Mouse (Mus musculus) CH12.LX (cell line): ENCODE measurements around the gene Ccnjl. TPM values are rescaled to one million over a fixed set of nuclear protein-coding genes. Genes with fewer than 3 reads are reported as not detected.

Experiments used
- DNase-seq: peaks from one replicate; pipeline ENCODE4 v3.0.0-alpha.2; 2013; ENCODE audit errors: extremely low read depth
- H3K27ac ChIP-seq: 2 replicates; pipeline ENCODE4 v1.5.1; 2012; ENCODE audit warnings: low read depth, mild to moderate bottlenecking, control low read depth, moderate library complexity; ENCODE audit not compliant: insufficient read depth
- H3K27me3 ChIP-seq: replicated peaks from 2 replicates; pipeline ENCODE3; 2012; ENCODE audit warnings: inconsistent platforms
- H3K36me3 ChIP-seq, 2 experiments: replicated peaks in 1 of 2; 2 replicates each; pipeline versions ENCODE3 to v1.6.1; 2012; ENCODE audit warnings: inconsistent platforms in 1 of 2, low read length in 1 of 2, mild to moderate bottlenecking in 1 of 2, mixed read lengths in 1 of 2, moderate library complexity in 1 of 2; ENCODE audit not compliant: control insufficient read depth in 1 of 2, insufficient read depth in 1 of 2
- H3K4me1 ChIP-seq, 2 experiments: 2 replicates each; pipeline ENCODE4 v1.6.1; 2012; ENCODE audit warnings: inconsistent platforms in 1 of 2, moderate library complexity in 1 of 2; ENCODE audit not compliant: insufficient read depth in 2 of 2, control insufficient read depth in 1 of 2
- H3K4me2 ChIP-seq: 2 replicates; pipeline ENCODE4 v1.6.1; 2012; ENCODE audit warnings: low read depth, mild to moderate bottlenecking, control low read depth; ENCODE audit not compliant: poor library complexity, insufficient read depth, severe bottlenecking
- H3K4me3 ChIP-seq, 3 experiments: fragments of 150-350 bp in 1 of 3; sonication (generic) in 1 of 3; replicated peaks in 1 of 3; 2 replicates each; pipeline versions ENCODE3 to v1.5.1; 2011 to 2012; ENCODE audit warnings: low read depth in 2 of 3, low read length in 2 of 3, mild to moderate bottlenecking in 2 of 3, moderate library complexity in 2 of 3, control low read depth in 1 of 3, improper control_type of control experiment in 1 of 3, inconsistent platforms in 1 of 3, mixed read lengths in 1 of 3; ENCODE audit not compliant: poor library complexity in 1 of 3
- H3K79me2 ChIP-seq: replicated peaks from 2 replicates; pipeline ENCODE4 v1.6.1; 2012; ENCODE audit warnings: mild to moderate bottlenecking, moderate library complexity; ENCODE audit not compliant: control insufficient read depth, poor library complexity, insufficient read depth, severe bottlenecking; ENCODE audit errors: extremely low read depth
- H3K9ac ChIP-seq: 2 replicates; pipeline ENCODE4 v1.6.1; 2012; ENCODE audit warnings: low read depth, mild to moderate bottlenecking, control low read depth, moderate library complexity; ENCODE audit not compliant: insufficient read depth
- H3K9me3 ChIP-seq: replicated peaks from 2 replicates; pipeline ENCODE3; 2012; ENCODE audit warnings: low read length, inconsistent platforms, mixed read lengths
- BHLHE40 ChIP-seq: IDR thresholded peaks from 2 replicates; pipeline ENCODE4 v1.6.1; 2011; ENCODE audit warnings: mild to moderate bottlenecking, low read depth, low read length, improper control_type of control experiment
- CHD2 ChIP-seq: IDR thresholded peaks from 2 replicates; pipeline ENCODE4 v1.6.1; 2011; ENCODE audit warnings: low read length, improper control_type of control experiment
- GABPA ChIP-seq: IDR thresholded peaks from 2 replicates; pipeline ENCODE4 v1.6.1; 2012; ENCODE audit warnings: low read depth, low read length, improper control_type of control experiment, inconsistent platforms; ENCODE audit not compliant: insufficient replicate concordance
- HCFC1 ChIP-seq: IDR thresholded peaks from 2 replicates; pipeline ENCODE4 v1.6.1; 2012; ENCODE audit warnings: low read depth, mild to moderate bottlenecking, inconsistent platforms, low read length, improper control_type of control experiment
- IRF4 ChIP-seq: IDR thresholded peaks from 2 replicates; pipeline ENCODE4 v1.6.1; 2014; ENCODE audit warnings: low read depth, mild to moderate bottlenecking, inconsistent platforms, low read length, improper control_type of control experiment
- JUN ChIP-seq: IDR thresholded peaks from 2 replicates; pipeline ENCODE4 v1.6.1; 2011; ENCODE audit warnings: low read depth, mild to moderate bottlenecking, low read length, improper control_type of control experiment, moderate library complexity; ENCODE audit not compliant: insufficient read depth
- JUND ChIP-seq: conservative IDR thresholded peaks from 2 replicates; pipeline ENCODE4 v1.6.1; 2011; ENCODE audit warnings: low read depth, low read length, improper control_type of control experiment
- MEF2A ChIP-seq: IDR thresholded peaks from 2 replicates; pipeline ENCODE4 v1.6.1; 2014; ENCODE audit warnings: low read depth, mild to moderate bottlenecking, inconsistent platforms, low read length, improper control_type of control experiment, borderline replicate concordance
- PAX5 ChIP-seq: IDR thresholded peaks from 2 replicates; pipeline ENCODE4 v1.6.1; 2012; ENCODE audit warnings: low read length, inconsistent platforms, mixed read lengths
- POLR2A ChIP-seq: IDR thresholded peaks from 2 replicates; pipeline ENCODE4 v1.6.1; 2011; ENCODE audit warnings: low read depth, mild to moderate bottlenecking, improper control_type of control experiment, low read length
- POLR2AphosphoS2 ChIP-seq: IDR thresholded peaks from 2 replicates; pipeline ENCODE4 v1.6.1; 2011; ENCODE audit warnings: low read depth, low read length, improper control_type of control experiment
- RCOR1 ChIP-seq: conservative IDR thresholded peaks from 2 replicates; pipeline ENCODE4 v1.6.1; 2012; ENCODE audit warnings: low read depth, mild to moderate bottlenecking, inconsistent platforms, low read length, improper control_type of control experiment
- SMC3 ChIP-seq: IDR thresholded peaks from 2 replicates; pipeline ENCODE4 v1.6.1; 2011; ENCODE audit warnings: low read depth, low read length, improper control_type of control experiment
- TBP ChIP-seq: conservative IDR thresholded peaks from 2 replicates; pipeline ENCODE4 v1.6.1; 2011; ENCODE audit warnings: low read depth, low read length, improper control_type of control experiment
- TCF12 ChIP-seq: IDR thresholded peaks from 2 replicates; pipeline ENCODE4 v1.6.1; 2014; ENCODE audit warnings: low read depth, mild to moderate bottlenecking, inconsistent platforms, low read length, improper control_type of control experiment
- USF2 ChIP-seq: conservative IDR thresholded peaks from 2 replicates; pipeline ENCODE4 v1.6.1; 2011; ENCODE audit warnings: low read depth, low read length, improper control_type of control experiment
- ZC3H11A ChIP-seq: IDR thresholded peaks from 2 replicates; pipeline ENCODE4 v1.6.1; 2012; ENCODE audit warnings: low read depth, mild to moderate bottlenecking, inconsistent platforms, low read length, improper control_type of control experiment
- ZKSCAN1 ChIP-seq: IDR thresholded peaks from 2 replicates; pipeline ENCODE4 v1.6.1; 2012; ENCODE audit warnings: low read depth, inconsistent platforms, low read length, improper control_type of control experiment, borderline replicate concordance
- ZMIZ1 ChIP-seq: IDR thresholded peaks from 2 replicates; pipeline ENCODE4 v1.6.1; 2012; ENCODE audit warnings: low read depth, mild to moderate bottlenecking, inconsistent platforms, low read length, improper control_type of control experiment
- dilution Hi-C: fragments of 300-500 bp; cut with MboI; formaldehyde crosslinking; loops from 2 replicates; pipeline ENCODE4 v1.14.3; 2020; ENCODE audit warnings: low sequenced_read_pairs; ENCODE audit not compliant: extremely low pct_unique_long_range_greater_than_20kb, extremely low pct_ligation_motif_present
- in situ Hi-C: fragments of 300-500 bp; cut with MboI; formaldehyde crosslinking; loops from 3 replicates; pipeline ENCODE4 v1.14.3; 2019; ENCODE audit warnings: low sequenced_read_pairs, low pct_ligation_motif_present, low pct_unique_long_range_greater_than_20kb, mixed read lengths
- polyA plus RNA-seq: library from polyadenylated mRNA; unstranded; fragments of >175 nt; gene quantifications from 2 replicates; pipeline ENCODE4 v1.2.1, GENCODE M21; 2012; ENCODE audit warnings: low read depth; ENCODE audit not compliant: insufficient read length
- total RNA-seq, 2 experiments: library from RNA; depleted of rRNA; stranded (reverse); fragments of 300-350 nt in 1 of 2; fragments of >200 nt in 1 of 2; gene quantifications; 2 replicates each; pipeline ENCODE4 v1.2.3; 2012 to 2014

Gene Ccnjl
- total and polyA plus RNA-seq, 3 experiments, result not detected

- no peak for TF ChIP-seq GABPA
Measured at GRCm38 (mm10) chr11:43501256-43501655, 27.3 kb upstream of the Ccnjl start (continued).

GRCm38 (mm10) chr11:43505188-43505587, 23.4 kb upstream of the Ccnjl start:
- H3K4me1 ChIP-seq, result no peaks in the 10 kb centered on the region
- in situ Hi-C loops (no loop called here), dilution Hi-C loops (no loop called here)
- no peak for TF ChIP-seq PAX5
- no peak for TF ChIP-seq POLR2AphosphoS2
- TF ChIP-seq CHD2, result no peak
- no peak for TF ChIP-seq BHLHE40
- no peak for TF ChIP-seq JUN
- TF ChIP-seq IRF4, result no peak
- no peak for TF ChIP-seq HCFC1
- TF ChIP-seq TCF12, result no peak
- TF ChIP-seq POLR2A, result no peak
- TF ChIP-seq TBP, result no peak
- H3K27me3 ChIP-seq, result no peaks in the 10 kb centered on the region
- H3K79me2 ChIP-seq, result no peaks in the 10 kb centered on the region
- DNase-seq, result no peak
- no peaks in the 10 kb centered on the region for H3K36me3 ChIP-seq
- H3K4me3 ChIP-seq, result no peak overlapping the region
- no peaks in the 10 kb centered on the region for H3K9me3 ChIP-seq
- H3K27ac ChIP-seq, result no peak overlapping the region
- no peak overlapping the region for H3K9ac ChIP-seq
- no peak overlapping the region for H3K4me2 ChIP-seq

GRCm38 (mm10) chr11:43507976-43508375, 20.6 kb upstream of the Ccnjl start:
- Histone ChIP-seq H3K27ac (no peak overlapping the region), H3K36me3 (no peaks in the 10 kb centered on the region), H3K27me3 (no peaks in the 10 kb centered on the region), H3K9ac (no peak overlapping the region), H3K4me1 (peaks cover 0 to 4% of the 10 kb centered on the region in 2 experiments; a peak in 1 of 4 replicates), H3K4me2 (no peak overlapping the region), H3K9me3 (no peaks in the 10 kb centered on the region), H3K4me3 (no peak overlapping the region), H3K79me2 (no peaks in the 10 kb centered on the region)
- in situ Hi-C loops, result no loop called here
- no peak for TF ChIP-seq BHLHE40
- no peak for TF ChIP-seq USF2
- TF ChIP-seq MEF2A, result no peak
- TF ChIP-seq ZC3H11A, result no peak
- no peak for TF ChIP-seq SMC3
- no peak for TF ChIP-seq PAX5
- no peak for TF ChIP-seq ZMIZ1
- TF ChIP-seq ZKSCAN1, result no peak
- no peak for TF ChIP-seq RCOR1
- no peak for TF ChIP-seq POLR2AphosphoS2
- TF ChIP-seq TCF12, result no peak
- no peak for TF ChIP-seq JUND
- TF ChIP-seq TBP, result no peak
- DNase-seq, result no peak
- dilution Hi-C loops, result no loop called here
